Mouse (Mus musculus) left cerebral cortex, adult 18-20 months (tissue): ENCODE results near the gene Lrfn1. TPM values are rescaled to one million over a fixed set of nuclear protein-coding genes. Genes with fewer than 3 reads are reported as not detected.
"Not testable (repeated sequence)": the region's sequence is repeated elsewhere in the genome, so short reads cannot be mapped to it uniquely, and the experiment has no call there.

Experiments used
- DNase-seq, 2 experiments: peaks; one replicate each; pipeline ENCODE4 v3.0.0; 2021 to 2022; ENCODE audit warnings: low spot score in 2 of 2, mixed read lengths in 1 of 2
- total RNA-seq, 2 experiments: library from RNA; stranded (reverse); gene quantifications; 2 replicates each; pipeline ENCODE4 v1.2.3; 2021

Lrfn1 gene
- total RNA-seq, 2 experiments from 2014 or later, result 93.0 to 96.9 TPM

GRCm38 (mm10) chr7:28509121-28509520 lies 57.3 kb downstream of the Lrfn1 start:
- DNase-seq, result not testable (repeated sequence)

GRCm38 (mm10) chr7:28510405-28510974 lies 58.7 kb downstream of the Lrfn1 start, which contains the start of gene Ifnl2:
TSS of gene Ifnl2 (minus strand) at chr7:28510455.
- not testable (repeated sequence) for DNase-seq

GRCm38 (mm10) chr7:28511441-28511840 lies 59.7 kb downstream of the Lrfn1 start:
- DNase-seq, result no peak

Other genes starting within 250 kb of the Lrfn1 start
- 10 to 100 TPM; 62.3 to 65.2 TPM for gene Eid2, start 184.1 kb upstream of the Lrfn1 start, total RNA-seq
- 10 to 100 TPM; 30.2 to 30.8 TPM for gene Eid2b, start 174.2 kb upstream of the Lrfn1 start, total RNA-seq
- gene Selenov, start 160.8 kb upstream of the Lrfn1 start, total RNA-seq, result under 1 TPM in 1 of 2 experiments, not detected in 1; 0.44 TPM
- gene Dll3, start 149.7 kb upstream of the Lrfn1 start, total RNA-seq, result 1 to 10 TPM; 1.5 to 1.6 TPM
- 10 to 100 TPM; 36.8 to 43.2 TPM for gene Timm50, start 139.9 kb upstream of the Lrfn1 start, total RNA-seq
- gene Supt5, start 113.2 kb upstream of the Lrfn1 start, total RNA-seq, result 100 to 1,000 TPM; 116 TPM
- gene Rps16, start 101.3 kb upstream of the Lrfn1 start, total RNA-seq, result 100 to 1,000 TPM; 462 to 497 TPM
- 1 to 10 TPM; 4.8 to 5.2 TPM for gene Plekhg2, start 79.4 kb upstream of the Lrfn1 start, total RNA-seq
- 1 to 10 TPM; 1.4 to 2.3 TPM for gene Zfp36, start 71.7 kb upstream of the Lrfn1 start, total RNA-seq
- 10 to 100 TPM; 20.3 to 22.0 TPM for gene Med29, start 59.3 kb upstream of the Lrfn1 start, total RNA-seq
- gene Paf1, start 59.0 kb upstream of the Lrfn1 start, total RNA-seq, result 10 to 100 TPM; 54.8 to 59.0 TPM
- 1 to 10 TPM; 1.4 to 1.5 TPM for gene Gmfg, start 14.5 kb upstream of the Lrfn1 start, total RNA-seq
- gene Ifnl2, start 58.5 kb downstream of the Lrfn1 start, total RNA-seq, result not detected
- gene Ifnl3, start 70.9 kb downstream of the Lrfn1 start, total RNA-seq, result not detected
- gene Sycn, start 88.9 kb downstream of the Lrfn1 start, total RNA-seq, result not detected
- gene Nccrp1, start 95.3 kb downstream of the Lrfn1 start, total RNA-seq, result under 1 TPM in 1 of 2 experiments, not detected in 1; 0.28 TPM
- gene Samd4b, start 146.2 kb downstream of the Lrfn1 start, total RNA-seq, result 10 to 100 TPM; 67.8 to 80.1 TPM
- 1 to 10 TPM; 8.6 to 8.8 TPM for gene Pak4, start 146.2 kb downstream of the Lrfn1 start, total RNA-seq
- 1 to 10 TPM; 2.2 to 2.4 TPM for gene Acp7, start 179.4 kb downstream of the Lrfn1 start, total RNA-seq
- 10 to 100 TPM; 24.6 TPM for gene Fbxo27, start 240.9 kb downstream of the Lrfn1 start, total RNA-seq